Mouse (Mus musculus) midbrain, embryonic 15.5 days (tissue): ENCODE measurements around the gene Acp6. TPM values are rescaled to one million over a fixed set of nuclear protein-coding genes. Genes with fewer than 3 reads are reported as not detected.
"Not testable (repeated sequence)": the region's sequence is repeated elsewhere in the genome, so short reads cannot be mapped to it uniquely, and the experiment has no call there.

Experiments
- ATAC-seq: fragments of 200-750 bp; cut with Nextera tagmentation; replicated peaks from 2 replicates; pipeline ENCODE4 v1.8.0; 2017; ENCODE audit warnings: moderate TSS enrichment
- H3K27ac ChIP-seq: fragments of 300-500 bp; sonication (generic); 2 replicates; pipeline ENCODE4 v1.5.1; 2015; ENCODE audit warnings: mild to moderate bottlenecking, inconsistent platforms
- H3K27me3 ChIP-seq: fragments of 300-500 bp; sonication (generic); replicated peaks from 2 replicates; pipeline ENCODE4 v1.6.1; 2015; ENCODE audit warnings: inconsistent platforms
- H3K36me3 ChIP-seq: fragments of 300-500 bp; sonication (generic); replicated peaks from 2 replicates; pipeline ENCODE4 v1.6.1; 2015; ENCODE audit warnings: inconsistent platforms
- H3K4me1 ChIP-seq: fragments of 300-500 bp; sonication (generic); 2 replicates; pipeline ENCODE4 v1.6.1; 2015; ENCODE audit warnings: inconsistent platforms
- H3K4me2 ChIP-seq: fragments of 300-500 bp; sonication (generic); 2 replicates; pipeline ENCODE4 v1.6.1; 2015; ENCODE audit warnings: inconsistent platforms, mild to moderate bottlenecking, moderate library complexity
- H3K4me3 ChIP-seq: fragments of 300-500 bp; sonication (generic); 2 replicates; pipeline ENCODE4 v1.5.1; 2015; ENCODE audit warnings: mild to moderate bottlenecking, inconsistent platforms
- H3K9ac ChIP-seq: fragments of 300-500 bp; sonication (generic); 2 replicates; pipeline ENCODE4 v1.6.1; 2015; ENCODE audit warnings: mild to moderate bottlenecking, inconsistent platforms
- H3K9me3 ChIP-seq: fragments of 300-500 bp; sonication (generic); 2 replicates; pipeline ENCODE4 v1.6.1; 2016; ENCODE audit warnings: inconsistent platforms
- WGBS: fragments of 180-500 bp; shearing (Covaris S2); methylation state at CpG from one replicate; pipeline ENCODE4 v1.1.7; 2015; ENCODE audit warnings: mixed read lengths; 5-methylcytosine and 5-hydroxymethylcytosine counted together
- polyA plus RNA-seq: library from polyadenylated mRNA; unstranded; fragments of >200 nt; fragmentation: Nextera tagmentation; extraction: Ambion mirVana; gene quantifications from 2 replicates; pipeline ENCODE4 v1.2.1, GENCODE M21; 2015

Acp6 gene
- 21.6 and 22.4 TPM in 2 replicates for polyA plus RNA-seq

GRCm38 (mm10) chr3:97158611-97159508, at the start of gene Acp6:
Gene Acp6, plus strand, starts transcription at chr3:97158777.
- peak within 1 kb of the TSS; percentile 62 for H3K4me3 ChIP-seq
- H3K4me2 ChIP-seq, result peak within 1 kb of the TSS; percentile 79
- H3K9ac ChIP-seq, result peak within 1 kb of the TSS; percentile 57
- no peaks in the 10 kb centered on the region for H3K27me3 ChIP-seq
- no peaks in the 10 kb centered on the region for H3K9me3 ChIP-seq
- no peaks in the 10 kb centered on the region for H3K36me3 ChIP-seq
- peak within 1 kb of the TSS; percentile 49 for H3K27ac ChIP-seq
- peaks cover 13% of the 10 kb centered on the region for H3K4me1 ChIP-seq
- peak; percentile 96 for ATAC-seq
- under 1% methylated on average over 54 of the region's 54 CpGs for WGBS

- Histone ChIP-seq H3K4me2 (no peak overlapping the region), H3K27ac (no peak overlapping the region), H3K27me3 (no peaks in the 10 kb centered on the region), H3K9me3 (no peaks in the 10 kb centered on the region; the same call in 1 of the 2 replicates), H3K36me3 (no peaks in the 10 kb centered on the region), H3K9ac (no peak overlapping the region), H3K4me3 (no peak overlapping the region), H3K4me1 (no peaks in the 10 kb centered on the region)
- 90% methylated on average over 6 of the region's 6 CpGs for whole genome bisulfite sequencing
- no peak for ATAC-seq
Measured at GRCm38 (mm10) chr3:97117511-97117910, 41.1 kb upstream of the Acp6 start.

GRCm38 (mm10) chr3:97118313-97118712, 40.3 kb upstream of the Acp6 start:
- H3K27ac ChIP-seq, result no peak overlapping the region
- ATAC-seq, result no peak
- no peaks in the 10 kb centered on the region for H3K36me3 ChIP-seq
- H3K9me3 ChIP-seq, result no peaks in the 10 kb centered on the region; the same call in 1 of the 2 replicates
- no peak overlapping the region for H3K9ac ChIP-seq
- H3K27me3 ChIP-seq, result no peaks in the 10 kb centered on the region
- no peak overlapping the region for H3K4me2 ChIP-seq
- WGBS, result 56% methylated on average over 12 of the region's 12 CpGs
- no peak overlapping the region for H3K4me3 ChIP-seq
- no peaks in the 10 kb centered on the region for H3K4me1 ChIP-seq

- H3K4me2 ChIP-seq, result no peak overlapping the region
- H3K36me3 ChIP-seq, result no peaks in the 10 kb centered on the region
- 66% methylated on average over 7 of the region's 7 CpGs for WGBS
- H3K27ac ChIP-seq, result no peak overlapping the region
- no peaks in the 10 kb centered on the region for H3K4me1 ChIP-seq
- no peak overlapping the region for H3K4me3 ChIP-seq
- ATAC-seq, result no peak
- H3K9me3 ChIP-seq, result no peaks in the 10 kb centered on the region
- no peaks in the 10 kb centered on the region for H3K27me3 ChIP-seq
- H3K9ac ChIP-seq, result no peak overlapping the region
Measured at GRCm38 (mm10) chr3:97124193-97124592, 34.4 kb upstream of the Acp6 start.

- Histone ChIP-seq H3K36me3 (no peaks in the 10 kb centered on the region), H3K27me3 (no peaks in the 10 kb centered on the region), H3K4me1 (no peaks in the 10 kb centered on the region), H3K4me3 (no peak overlapping the region), H3K9ac (no peak overlapping the region), H3K4me2 (no peak overlapping the region), H3K9me3 (no peaks in the 10 kb centered on the region), H3K27ac (no peak overlapping the region)
- no peak for ATAC-seq
- 84% methylated on average over 4 of the region's 4 CpGs for WGBS
Measured at GRCm38 (mm10) chr3:97129410-97129809, 29.2 kb upstream of the Acp6 start.

- not testable (repeated sequence) for H3K36me3 ChIP-seq, H3K4me3 ChIP-seq, H3K27me3 ChIP-seq, H3K9me3 ChIP-seq, H3K9ac ChIP-seq, H3K4me1 ChIP-seq, H3K27ac ChIP-seq, ATAC-seq, H3K4me2 ChIP-seq
- 35% methylated on average over 1 of the region's 1 CpGs for WGBS
Measured at GRCm38 (mm10) chr3:97137666-97138065, 20.9 kb upstream of the Acp6 start.

GRCm38 (mm10) chr3:97151092-97151491, 7.5 kb upstream of the Acp6 start:
- 52% methylated on average over 2 of the region's 2 CpGs for WGBS
- Histone ChIP-seq H3K27ac (no peak overlapping the region), H3K36me3 (no peaks in the 10 kb centered on the region), H3K27me3 (no peaks in the 10 kb centered on the region), H3K4me3 (no peak overlapping the region), H3K9ac (no peak overlapping the region), H3K4me1 (no peaks in the 10 kb centered on the region), H3K9me3 (no peaks in the 10 kb centered on the region), H3K4me2 (no peak overlapping the region)
- ATAC-seq, result no peak

GRCm38 (mm10) chr3:97156431-97156830, 2.1 kb upstream of the Acp6 start:
- H3K27ac ChIP-seq, result no peak overlapping the region
- H3K4me2 ChIP-seq, result no peak overlapping the region
- 92% methylated on average over 6 of the region's 6 CpGs for WGBS
- H3K4me3 ChIP-seq, result no peak overlapping the region
- no peaks in the 10 kb centered on the region for H3K27me3 ChIP-seq
- ATAC-seq, result no peak
- no peaks in the 10 kb centered on the region for H3K36me3 ChIP-seq
- H3K9ac ChIP-seq, result no peak overlapping the region
- H3K4me1 ChIP-seq, result peaks cover 13% of the 10 kb centered on the region
- H3K9me3 ChIP-seq, result no peaks in the 10 kb centered on the region

GRCm38 (mm10) chr3:97157308-97157707, 1.3 kb upstream of the Acp6 start:
- Histone ChIP-seq H3K4me1 (peaks cover 13% of the 10 kb centered on the region), H3K36me3 (no peaks in the 10 kb centered on the region), H3K9me3 (no peaks in the 10 kb centered on the region), H3K4me3 (no peak overlapping the region), H3K4me2 (no peak overlapping the region), H3K27me3 (no peaks in the 10 kb centered on the region), H3K9ac (no peak overlapping the region), H3K27ac (no peak overlapping the region)
- ATAC-seq, result no peak
- 87% methylated on average over 1 of the region's 1 CpGs for whole genome bisulfite sequencing

- under 1% methylated on average over 17 of the region's 17 CpGs for WGBS
- peak overlapping the region; percentile 7; the same call in 1 of the 2 replicates for H3K27ac ChIP-seq
Measured at GRCm38 (mm10) chr3:97157958-97158599, 498 bp upstream of the Acp6 start.

GRCm38 (mm10) chr3:97159509-97159850, 903 bp downstream of the Acp6 start:
- Histone ChIP-seq H3K27me3 (no peaks in the 10 kb centered on the region), H3K27ac (no peak overlapping the region)
- no peak for ATAC-seq

More at GRCm38 (mm10) chr3:97157958-97158599, 498 bp upstream of the Acp6 start:
- Histone ChIP-seq H3K9ac (no peak overlapping the region), H3K4me2 (peak overlapping the region; percentile 79), H3K9me3 (no peaks in the 10 kb centered on the region), H3K4me3 (peak overlapping the region; percentile 62), H3K36me3 (no peaks in the 10 kb centered on the region), H3K27me3 (no peaks in the 10 kb centered on the region), H3K4me1 (peaks cover 13% of the 10 kb centered on the region)
- peak; percentile 73 for ATAC-seq

GRCm38 (mm10) chr3:97159986-97160385, 1.4 kb downstream of the Acp6 start:
- no peaks in the 10 kb centered on the region for H3K27me3 ChIP-seq
- no peak for ATAC-seq
- no peaks in the 10 kb centered on the region for H3K36me3 ChIP-seq
- H3K4me3 ChIP-seq, result no peak overlapping the region; the same call in 1 of the 2 replicates
- no peaks in the 10 kb centered on the region for H3K9me3 ChIP-seq
- H3K27ac ChIP-seq, result no peak overlapping the region
- WGBS, result 81% methylated on average over 2 of the region's 2 CpGs
- H3K4me2 ChIP-seq, result peak overlapping the region; percentile 79; the same call in 1 of the 2 replicates
- no peak overlapping the region for H3K9ac ChIP-seq
- H3K4me1 ChIP-seq, result peaks cover 13% of the 10 kb centered on the region

More at GRCm38 (mm10) chr3:97159509-97159850, 903 bp downstream of the Acp6 start:
- Histone ChIP-seq H3K4me3 (peak overlapping the region; percentile 62), H3K9ac (peak overlapping the region; percentile 57), H3K36me3 (no peaks in the 10 kb centered on the region), H3K9me3 (no peaks in the 10 kb centered on the region), H3K4me1 (peaks cover 13% of the 10 kb centered on the region), H3K4me2 (peak overlapping the region; percentile 79)
- WGBS, result 6% methylated on average over 6 of the region's 6 CpGs
